Mouse (Mus musculus) midbrain, embryonic 10.5 days (tissue): ENCODE measurements around the gene Sez6l. TPM values are rescaled to one million over a fixed set of nuclear protein-coding genes. Genes with fewer than 3 reads are reported as not detected.

Experiments used
- DNase-seq: peaks from one replicate; pipeline ENCODE4 v3.0.0-alpha.2; 2017; ENCODE audit warnings: low spot score
- H3K27ac ChIP-seq: fragments of 300-500 bp; sonication (generic); replicated peaks from 2 replicates; pipeline ENCODE4 v1.5.1; 2016; ENCODE audit warnings: mild to moderate bottlenecking
- H3K27me3 ChIP-seq: fragments of 300-500 bp; sonication (generic); 2 replicates; pipeline ENCODE4 v1.6.1; 2016; ENCODE audit warnings: low read depth, mild to moderate bottlenecking; ENCODE audit not compliant: poor library complexity, severe bottlenecking
- H3K36me3 ChIP-seq: fragments of 300-500 bp; sonication (generic); 2 replicates; pipeline ENCODE4 v1.6.1; 2016; ENCODE audit warnings: mild to moderate bottlenecking, moderate library complexity
- H3K4me1 ChIP-seq: fragments of 300-500 bp; sonication (generic); 2 replicates; pipeline ENCODE4 v1.6.1; 2016
- H3K4me3 ChIP-seq: fragments of 300-500 bp; sonication (generic); 2 replicates; pipeline ENCODE4 v1.5.1; 2016; ENCODE audit warnings: mild to moderate bottlenecking, moderate library complexity
- H3K9me3 ChIP-seq: fragments of 300-500 bp; sonication (generic); replicated peaks from 2 replicates; pipeline ENCODE4 v1.6.1; 2016; ENCODE audit warnings: mild to moderate bottlenecking
- WGBS: fragments of 180-500 bp; shearing (Covaris S2); methylation state at CpG from one replicate; pipeline ENCODE4 v1.1.7; 2016; 5-methylcytosine and 5-hydroxymethylcytosine counted together
- polyA plus RNA-seq: library from polyadenylated mRNA; unstranded; fragments of >200 nt; fragmentation: Nextera tagmentation; extraction: Ambion mirVana; gene quantifications from 2 replicates; pipeline ENCODE4 v1.2.1, GENCODE M21; 2016

Gene Sez6l
- polyA plus RNA-seq, 1 experiment from 2014 or later, result 1.7 TPM

GRCm38 (mm10) chr5:112548846-112549620 is 28.0 kb downstream of the Sez6l start:
- Histone ChIP-seq H3K36me3 (no peaks in the 10 kb centered on the region), H3K9me3 (no peaks in the 10 kb centered on the region), H3K27me3 (peaks cover 15% of the 10 kb centered on the region), H3K4me3 (no peak overlapping the region), H3K4me1 (peaks cover 41% of the 10 kb centered on the region), H3K27ac (no peak overlapping the region)
- WGBS, result 83% methylated on average over 12 of the region's 12 CpGs
- no peak for DNase-seq

DNA sequence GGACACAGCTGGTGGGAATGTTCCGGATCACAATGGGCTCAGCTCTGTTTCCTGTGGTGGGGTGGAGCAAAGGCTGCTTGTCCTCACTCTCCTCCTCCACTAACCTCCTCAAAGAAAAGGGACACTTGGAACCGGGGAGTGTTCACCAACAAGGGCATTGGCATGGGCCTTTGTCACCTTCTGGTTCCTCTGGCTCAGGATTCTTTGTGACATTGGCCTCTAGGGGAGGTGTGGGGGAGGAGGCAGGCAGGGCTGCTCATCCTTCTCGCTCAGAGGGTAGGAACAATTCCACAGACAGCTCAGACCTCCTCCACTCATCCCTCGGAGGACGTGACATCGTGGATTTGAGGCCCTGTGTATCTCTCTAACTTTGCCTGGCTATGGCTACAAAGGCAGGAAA is 30.2 kb downstream of the Sez6l start:
- 78% methylated on average over 6 of the region's 6 CpGs for WGBS
- DNase-seq, result no peak
- H3K36me3 ChIP-seq, result no peaks in the 10 kb centered on the region
- 0 out of 2 replicates have a peak overlapping the region, but pooled peaks have one; percentile 24 for H3K27ac ChIP-seq
- H3K9me3 ChIP-seq, result no peaks in the 10 kb centered on the region
- no peak overlapping the region for H3K4me3 ChIP-seq
- H3K4me1 ChIP-seq, result peaks cover 35% of the 10 kb centered on the region
- peaks cover 21% of the 10 kb centered on the region for H3K27me3 ChIP-seq

- Histone ChIP-seq H3K4me3 (no peak overlapping the region), H3K27me3 (peaks cover 31% of the 10 kb centered on the region), H3K27ac (no peak overlapping the region), H3K9me3 (peaks cover 8% of the 10 kb centered on the region; the same call in 1 of the 2 replicates), H3K4me1 (peaks cover 27% of the 10 kb centered on the region), H3K36me3 (no peaks in the 10 kb centered on the region)
- 81% methylated on average over 3 of the region's 3 CpGs for WGBS
- no peak for DNase-seq
Measured at GRCm38 (mm10) chr5:112538295-112538694, 38.7 kb downstream of the Sez6l start.

- Histone ChIP-seq H3K4me3 (no peak overlapping the region), H3K36me3 (no peaks in the 10 kb centered on the region), H3K4me1 (peaks cover 31% of the 10 kb centered on the region), H3K27ac (no peak overlapping the region), H3K27me3 (peaks cover 54% of the 10 kb centered on the region), H3K9me3 (peaks cover 17% of the 10 kb centered on the region)
- no peak for DNase-seq
- WGBS, result 88% methylated on average over 12 of the region's 12 CpGs
Measured at GRCm38 (mm10) chr5:112535868-112536267, 41.1 kb downstream of the Sez6l start.

GRCm38 (mm10) chr5:112534146-112534545 is 42.8 kb downstream of the Sez6l start:
- peaks cover 42% of the 10 kb centered on the region for H3K4me1 ChIP-seq
- H3K9me3 ChIP-seq, result peaks cover 10% of the 10 kb centered on the region
- peak overlapping the region; percentile 42; the same call in 1 of the 2 replicates for H3K27ac ChIP-seq
- no peaks in the 10 kb centered on the region for H3K36me3 ChIP-seq
- no peak overlapping the region for H3K4me3 ChIP-seq
- 50% methylated on average over 11 of the region's 11 CpGs for WGBS
- peaks cover 70% of the 10 kb centered on the region for H3K27me3 ChIP-seq
- no peak for DNase-seq

DNA sequence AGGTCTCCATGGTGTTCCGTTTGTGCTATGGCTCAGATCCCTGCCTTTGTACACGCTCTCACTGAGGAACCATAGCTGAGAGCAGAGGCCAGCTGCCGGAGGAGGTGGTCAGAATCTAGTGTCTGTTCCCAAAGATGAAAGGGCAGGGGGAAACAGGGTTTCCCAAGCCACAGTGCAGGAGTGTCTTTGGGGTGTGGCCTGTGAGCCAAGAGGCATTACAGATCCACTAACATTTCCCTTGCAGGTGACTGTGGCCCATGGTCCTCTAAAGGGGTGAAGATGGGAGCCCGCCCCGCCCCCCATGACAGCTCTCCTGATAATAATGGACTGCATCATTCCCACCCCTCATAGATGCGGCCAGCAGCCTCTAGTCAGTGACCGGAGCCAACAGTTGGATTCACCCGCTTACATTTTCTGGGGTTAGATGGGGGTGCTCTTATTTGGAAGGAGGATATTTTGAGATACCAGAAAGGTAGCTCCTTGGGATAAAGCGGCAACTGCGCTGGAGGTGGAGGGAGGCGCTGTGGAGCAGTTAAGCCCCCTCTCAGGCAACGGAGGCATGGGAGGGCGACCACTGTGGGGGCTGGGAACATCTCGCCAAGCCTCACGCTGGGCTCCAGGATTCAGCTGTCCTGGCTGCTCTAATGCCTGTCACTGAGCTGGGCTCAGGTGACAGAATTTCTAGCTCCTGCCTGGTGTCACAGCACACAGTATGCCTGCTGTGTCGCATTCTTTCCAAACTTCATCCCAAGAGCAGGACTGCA is 43.5 kb downstream of the Sez6l start:
- no peak for DNase-seq
- WGBS, result 54% methylated on average over 16 of the region's 16 CpGs
- peaks cover 77% of the 10 kb centered on the region for H3K27me3 ChIP-seq
- H3K4me1 ChIP-seq, result peaks cover 48% of the 10 kb centered on the region
- peak overlapping the region; percentile 42 for H3K27ac ChIP-seq
- H3K36me3 ChIP-seq, result no peaks in the 10 kb centered on the region
- no peak overlapping the region for H3K4me3 ChIP-seq
- peaks cover 9% of the 10 kb centered on the region for H3K9me3 ChIP-seq

- peaks cover 54% of the 10 kb centered on the region for H3K4me1 ChIP-seq
- no peak overlapping the region for H3K4me3 ChIP-seq
- peaks cover 9% of the 10 kb centered on the region for H3K9me3 ChIP-seq
- DNase-seq, result no peak
- peaks cover 82% of the 10 kb centered on the region for H3K27me3 ChIP-seq
- WGBS, result 87% methylated on average over 5 of the region's 5 CpGs
- H3K36me3 ChIP-seq, result no peaks in the 10 kb centered on the region
- peak overlapping the region; percentile 14; the same call in 1 of the 2 replicates for H3K27ac ChIP-seq
Measured at GRCm38 (mm10) chr5:112532894-112533293, 44.1 kb downstream of the Sez6l start.

GRCm38 (mm10) chr5:112532210-112532609 is 44.8 kb downstream of the Sez6l start:
- WGBS, result 66% methylated on average over 8 of the region's 8 CpGs
- peaks cover 9% of the 10 kb centered on the region for H3K9me3 ChIP-seq
- peaks cover 61% of the 10 kb centered on the region for H3K4me1 ChIP-seq
- H3K27ac ChIP-seq, result no peak overlapping the region
- peaks cover 88% of the 10 kb centered on the region for H3K27me3 ChIP-seq
- no peak for DNase-seq
- H3K36me3 ChIP-seq, result no peaks in the 10 kb centered on the region
- H3K4me3 ChIP-seq, result no peak overlapping the region

DNA sequence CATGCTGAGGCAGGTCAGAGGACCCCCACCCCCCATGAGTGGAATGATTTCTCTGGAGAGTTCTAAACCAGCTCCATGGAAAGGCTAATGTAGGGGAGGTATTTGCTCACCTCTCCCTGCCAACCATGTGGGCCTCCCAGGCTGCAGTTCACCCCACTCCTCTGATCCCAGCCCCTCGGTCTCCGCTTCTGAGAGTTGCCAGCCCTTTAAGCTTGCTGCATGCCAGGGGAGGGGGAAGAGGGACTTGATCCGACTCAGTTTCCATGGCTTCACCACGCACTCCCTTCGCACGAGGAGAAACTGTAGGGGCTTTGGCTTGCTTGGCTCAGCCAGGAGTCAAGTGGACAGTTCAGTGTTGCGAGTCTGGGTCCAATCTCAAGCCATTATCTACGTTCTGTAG is 45.9 kb downstream of the Sez6l start:
- H3K4me3 ChIP-seq, result no peak overlapping the region
- peaks cover 9% of the 10 kb centered on the region for H3K9me3 ChIP-seq
- 45% methylated on average over 8 of the region's 8 CpGs for WGBS
- H3K36me3 ChIP-seq, result no peaks in the 10 kb centered on the region
- H3K27ac ChIP-seq, result peak overlapping the region; percentile 47; the same call in 1 of the 2 replicates
- peak; percentile 25 for DNase-seq
- H3K4me1 ChIP-seq, result peaks cover 67% of the 10 kb centered on the region
- peaks cover 96% of the 10 kb centered on the region for H3K27me3 ChIP-seq

DNA sequence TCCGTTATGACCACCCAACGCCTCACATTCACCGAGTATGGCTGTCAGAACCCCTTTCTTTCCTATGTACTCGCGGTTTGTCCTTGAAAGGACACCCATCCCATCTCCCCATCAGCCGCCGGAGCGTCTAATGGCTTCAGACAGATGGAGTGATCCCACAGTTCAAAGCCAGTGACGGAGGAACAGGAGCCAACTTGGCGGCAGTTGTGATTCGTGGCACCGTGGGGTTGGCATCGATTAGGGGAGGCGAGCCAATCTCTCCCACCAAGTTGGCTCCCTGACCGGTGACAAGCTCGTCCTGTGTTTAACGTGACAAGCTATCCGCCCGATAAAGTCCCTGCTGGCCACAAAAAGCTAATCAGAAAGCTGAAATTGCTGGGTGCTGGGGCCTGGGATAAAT is 50.0 kb downstream of the Sez6l start:
- 86% methylated on average over 19 of the region's 19 CpGs for WGBS
- no peak for DNase-seq
- Histone ChIP-seq H3K27ac (no peak overlapping the region), H3K27me3 (peaks cover 93% of the 10 kb centered on the region), H3K4me1 (peaks cover 72% of the 10 kb centered on the region), H3K9me3 (peaks cover under 1% of the 10 kb centered on the region; the same call in 1 of the 2 replicates), H3K36me3 (no peaks in the 10 kb centered on the region), H3K4me3 (no peak overlapping the region)

- Histone ChIP-seq H3K36me3 (no peaks in the 10 kb centered on the region), H3K27ac (no peak overlapping the region), H3K27me3 (peaks cover 91% of the 10 kb centered on the region), H3K4me1 (peaks cover 73% of the 10 kb centered on the region), H3K9me3 (no peaks in the 10 kb centered on the region), H3K4me3 (no peak overlapping the region)
- WGBS, result 82% methylated on average over 7 of the region's 7 CpGs
- DNase-seq, result no peak
Measured at GRCm38 (mm10) chr5:112526435-112526834, 50.5 kb downstream of the Sez6l start.

DNA sequence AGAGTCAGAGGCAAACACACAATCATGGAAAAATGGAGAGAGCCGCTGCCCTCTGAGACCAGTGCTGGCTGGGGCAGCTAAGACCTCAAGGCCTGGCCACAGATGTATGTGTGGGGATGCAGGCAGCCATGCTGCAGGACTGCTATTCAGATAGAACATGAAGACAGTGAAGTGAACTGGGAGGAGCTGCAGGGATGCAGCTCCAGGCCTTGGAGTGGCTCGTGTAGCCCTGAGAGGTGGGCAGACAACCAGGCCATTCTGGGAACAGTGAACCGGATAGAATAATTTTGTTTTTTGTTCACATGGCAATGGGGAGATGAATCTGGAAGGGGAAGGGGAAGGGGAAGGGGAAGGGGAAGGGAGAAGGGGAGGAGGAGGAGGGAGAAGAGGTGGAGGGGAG is 51.0 kb downstream of the Sez6l start:
- WGBS, result 83% methylated on average over 3 of the region's 3 CpGs
- no peak overlapping the region for H3K4me3 ChIP-seq
- no peaks in the 10 kb centered on the region for H3K9me3 ChIP-seq
- H3K36me3 ChIP-seq, result no peaks in the 10 kb centered on the region
- DNase-seq, result no peak
- H3K4me1 ChIP-seq, result peaks cover 73% of the 10 kb centered on the region
- 0 out of 2 replicates have a peak overlapping the region, but pooled peaks have one; percentile 42 for H3K27ac ChIP-seq
- H3K27me3 ChIP-seq, result peaks cover 87% of the 10 kb centered on the region

DNA sequence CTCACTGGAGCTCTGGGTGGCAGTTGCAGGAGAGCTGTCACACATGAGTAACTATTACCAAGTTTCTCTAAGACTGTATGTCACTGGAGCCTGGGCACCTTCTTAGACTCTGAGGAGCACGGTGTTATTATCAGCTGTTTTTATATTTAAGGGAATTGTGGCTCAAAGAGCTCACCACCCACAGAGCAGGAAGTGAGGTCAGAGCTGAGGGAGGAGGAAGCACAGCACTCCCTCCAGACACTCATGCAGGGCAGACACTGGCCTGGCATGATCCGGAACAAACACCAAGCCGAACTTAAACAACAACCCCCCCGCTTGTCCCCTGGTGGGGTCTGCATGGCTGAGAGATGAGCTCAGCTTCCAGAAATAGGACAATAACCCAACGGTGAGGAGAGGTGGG is 51.7 kb downstream of the Sez6l start:
- H3K4me3 ChIP-seq, result no peak overlapping the region
- 75% methylated on average over 5 of the region's 5 CpGs for WGBS
- no peak for DNase-seq
- H3K4me1 ChIP-seq, result peaks cover 74% of the 10 kb centered on the region
- no peak overlapping the region for H3K27ac ChIP-seq
- peaks cover 84% of the 10 kb centered on the region for H3K27me3 ChIP-seq
- H3K9me3 ChIP-seq, result no peaks in the 10 kb centered on the region
- no peaks in the 10 kb centered on the region for H3K36me3 ChIP-seq
